Mouse (Mus musculus): Measurements from ENCODE around the gene Lpp. TPM values are rescaled to one million over a fixed set of nuclear protein-coding genes. Genes with fewer than 3 reads are reported as not detected.

Lpp gene
- polyA plus RNA-seq, 1 experiment from 2014 or later: 23.3 TPM

GRCm38 (mm10) chr16:24475305-24475947, 82.1 kb downstream of the Lpp start:
- WGBS: 74% methylated on average over 8 of the region's 8 CpGs
- Histone ChIP-seq H3K9ac (replicated peaks; ENCODE audit: low read length) (no peak overlapping the region), H3K36me3 (replicated peaks; ENCODE audit: control insufficient read depth, insufficient read depth, low read depth, low read length) (no peaks in the 10 kb centered on the region), H3K4me2 (ENCODE audit: low read depth, low read length) (no peak overlapping the region), H3K27me3 (ENCODE audit: control insufficient read depth, insufficient read depth, low read length) (no peaks in the 10 kb centered on the region), H3K4me3 (ENCODE audit: low read depth, low read length) (no peak overlapping the region), H3K9me3 (replicated peaks; ENCODE audit: control insufficient read depth, low read length) (no peaks in the 10 kb centered on the region), H3K4me1 (ENCODE audit: control insufficient read depth, insufficient read depth, low read length) (no peaks in the 10 kb centered on the region), H3K27ac (replicated peaks; ENCODE audit: low read depth, low read length) (no peak overlapping the region)
- DNase-seq (ENCODE audit: low spot score) (no peak), ATAC-seq (replicated peaks; ENCODE audit: insufficient number of reproducible peaks, low FRiP score, low TSS enrichment, low read depth) (no peak)

GRCm38 (mm10) chr16:24476911-24477401, 83.6 kb downstream of the Lpp start:
- H3K27me3 ChIP-seq (ENCODE audit: control insufficient read depth, insufficient read depth, low read length): no peaks in the 10 kb centered on the region
- WGBS: 19% methylated on average over 3 of the region's 3 CpGs
- H3K4me2 ChIP-seq (ENCODE audit: low read depth, low read length): no peak overlapping the region
- no peaks in the 10 kb centered on the region for H3K9me3 ChIP-seq (replicated peaks; ENCODE audit: control insufficient read depth, low read length)
- DNase-seq (ENCODE audit: low spot score): peak; percentile 42
- no peaks in the 10 kb centered on the region for H3K36me3 ChIP-seq (replicated peaks; ENCODE audit: control insufficient read depth, insufficient read depth, low read depth, low read length)
- H3K4me1 ChIP-seq (ENCODE audit: control insufficient read depth, insufficient read depth, low read length): no peaks in the 10 kb centered on the region
- H3K9ac ChIP-seq (replicated peaks; ENCODE audit: low read length): no peak overlapping the region
- H3K4me3 ChIP-seq (ENCODE audit: low read depth, low read length): no peak overlapping the region
- ATAC-seq (replicated peaks; ENCODE audit: insufficient number of reproducible peaks, low FRiP score, low TSS enrichment, low read depth): no peak
- no peak overlapping the region for H3K27ac ChIP-seq (replicated peaks; ENCODE audit: low read depth, low read length)

GRCm38 (mm10) chr16:24478006-24478405, 84.7 kb downstream of the Lpp start:
- no peaks in the 10 kb centered on the region for H3K9me3 ChIP-seq (replicated peaks; ENCODE audit: control insufficient read depth, low read length)
- WGBS: 69% methylated on average over 1 of the region's 1 CpGs
- DNase-seq (ENCODE audit: low spot score) (no peak), ATAC-seq (replicated peaks; ENCODE audit: insufficient number of reproducible peaks, low FRiP score, low TSS enrichment, low read depth) (no peak)
- H3K4me3 ChIP-seq (ENCODE audit: low read depth, low read length): no peak overlapping the region
- H3K4me1 ChIP-seq (ENCODE audit: control insufficient read depth, insufficient read depth, low read length): no peaks in the 10 kb centered on the region
- H3K27me3 ChIP-seq (ENCODE audit: control insufficient read depth, insufficient read depth, low read length): no peaks in the 10 kb centered on the region
- no peaks in the 10 kb centered on the region for H3K36me3 ChIP-seq (replicated peaks; ENCODE audit: control insufficient read depth, insufficient read depth, low read depth, low read length)
- H3K9ac ChIP-seq (replicated peaks; ENCODE audit: low read length): no peak overlapping the region
- no peak overlapping the region for H3K4me2 ChIP-seq (ENCODE audit: low read depth, low read length)
- H3K27ac ChIP-seq (replicated peaks; ENCODE audit: low read depth, low read length): no peak overlapping the region

GRCm38 (mm10) chr16:24478851-24479250, 85.5 kb downstream of the Lpp start:
- Histone ChIP-seq H3K4me1 (ENCODE audit: control insufficient read depth, insufficient read depth, low read length) (no peaks in the 10 kb centered on the region), H3K27ac (replicated peaks; ENCODE audit: low read depth, low read length) (no peak overlapping the region), H3K9ac (replicated peaks; ENCODE audit: low read length) (no peak overlapping the region), H3K4me3 (ENCODE audit: low read depth, low read length) (no peak overlapping the region), H3K27me3 (ENCODE audit: control insufficient read depth, insufficient read depth, low read length) (no peaks in the 10 kb centered on the region), H3K36me3 (replicated peaks; ENCODE audit: control insufficient read depth, insufficient read depth, low read depth, low read length) (no peaks in the 10 kb centered on the region), H3K4me2 (ENCODE audit: low read depth, low read length) (no peak overlapping the region), H3K9me3 (replicated peaks; ENCODE audit: control insufficient read depth, low read length) (no peaks in the 10 kb centered on the region)
- 88% methylated on average over 4 of the region's 4 CpGs for WGBS
- DNase-seq (ENCODE audit: low spot score) (no peak), ATAC-seq (replicated peaks; ENCODE audit: insufficient number of reproducible peaks, low FRiP score, low TSS enrichment, low read depth) (no peak)

GRCm38 (mm10) chr16:24482648-24483047, 89.3 kb downstream of the Lpp start:
- DNase-seq (ENCODE audit: low spot score) (no peak), ATAC-seq (replicated peaks; ENCODE audit: insufficient number of reproducible peaks, low FRiP score, low TSS enrichment, low read depth) (no peak)
- 89% methylated on average over 6 of the region's 6 CpGs for WGBS
- Histone ChIP-seq H3K27me3 (ENCODE audit: control insufficient read depth, insufficient read depth, low read length) (no peaks in the 10 kb centered on the region), H3K4me2 (ENCODE audit: low read depth, low read length) (no peak overlapping the region), H3K27ac (replicated peaks; ENCODE audit: low read depth, low read length) (no peak overlapping the region), H3K9me3 (replicated peaks; ENCODE audit: control insufficient read depth, low read length) (no peaks in the 10 kb centered on the region), H3K36me3 (replicated peaks; ENCODE audit: control insufficient read depth, insufficient read depth, low read depth, low read length) (no peaks in the 10 kb centered on the region), H3K9ac (replicated peaks; ENCODE audit: low read length) (no peak overlapping the region), H3K4me1 (ENCODE audit: control insufficient read depth, insufficient read depth, low read length) (no peaks in the 10 kb centered on the region), H3K4me3 (ENCODE audit: low read depth, low read length) (no peak overlapping the region)

GRCm38 (mm10) chr16:24483527-24484101, 90.3 kb downstream of the Lpp start:
- H3K36me3 ChIP-seq (replicated peaks; ENCODE audit: control insufficient read depth, insufficient read depth, low read depth, low read length): no peaks in the 10 kb centered on the region
- H3K27ac ChIP-seq (replicated peaks; ENCODE audit: low read depth, low read length): no peak overlapping the region
- H3K27me3 ChIP-seq (ENCODE audit: control insufficient read depth, insufficient read depth, low read length): no peaks in the 10 kb centered on the region
- ATAC-seq (replicated peaks; ENCODE audit: insufficient number of reproducible peaks, low FRiP score, low TSS enrichment, low read depth) (no peak), DNase-seq (ENCODE audit: low spot score) (no peak)
- 91% methylated on average over 13 of the region's 13 CpGs for WGBS
- H3K9ac ChIP-seq (replicated peaks; ENCODE audit: low read length): no peak overlapping the region
- H3K9me3 ChIP-seq (replicated peaks; ENCODE audit: control insufficient read depth, low read length): no peaks in the 10 kb centered on the region
- no peaks in the 10 kb centered on the region; the same call in 1 of the 2 replicates for H3K4me1 ChIP-seq (ENCODE audit: control insufficient read depth, insufficient read depth, low read length)
- H3K4me3 ChIP-seq (ENCODE audit: low read depth, low read length): no peak overlapping the region
- H3K4me2 ChIP-seq (ENCODE audit: low read depth, low read length): no peak overlapping the region

GRCm38 (mm10) chr16:24487782-24488241, 94.5 kb downstream of the Lpp start:
- H3K27ac ChIP-seq (replicated peaks; ENCODE audit: low read depth, low read length): no peak overlapping the region
- H3K4me3 ChIP-seq (ENCODE audit: low read depth, low read length): no peak overlapping the region
- no peaks in the 10 kb centered on the region for H3K27me3 ChIP-seq (ENCODE audit: control insufficient read depth, insufficient read depth, low read length)
- ATAC-seq (replicated peaks; ENCODE audit: insufficient number of reproducible peaks, low FRiP score, low TSS enrichment, low read depth) (no peak), DNase-seq (ENCODE audit: low spot score) (no peak)
- 49% methylated on average over 6 of the region's 6 CpGs for WGBS
- H3K36me3 ChIP-seq (replicated peaks; ENCODE audit: control insufficient read depth, insufficient read depth, low read depth, low read length): no peaks in the 10 kb centered on the region
- H3K9ac ChIP-seq (replicated peaks; ENCODE audit: low read length): no peak overlapping the region
- H3K4me2 ChIP-seq (ENCODE audit: low read depth, low read length): no peak overlapping the region
- peaks cover 6% of the 10 kb centered on the region; the same call in 1 of the 2 replicates for H3K4me1 ChIP-seq (ENCODE audit: control insufficient read depth, insufficient read depth, low read length)
- H3K9me3 ChIP-seq (replicated peaks; ENCODE audit: control insufficient read depth, low read length): no peaks in the 10 kb centered on the region

GRCm38 (mm10) chr16:24489516-24490285, 96.4 kb downstream of the Lpp start:
- H3K9me3 ChIP-seq (replicated peaks; ENCODE audit: control insufficient read depth, low read length): no peaks in the 10 kb centered on the region
- H3K9ac ChIP-seq (replicated peaks; ENCODE audit: low read length): no peak overlapping the region
- WGBS: 75% methylated on average over 8 of the region's 8 CpGs
- peaks cover 6% of the 10 kb centered on the region; the same call in 1 of the 2 replicates for H3K4me1 ChIP-seq (ENCODE audit: control insufficient read depth, insufficient read depth, low read length)
- no peaks in the 10 kb centered on the region for H3K36me3 ChIP-seq (replicated peaks; ENCODE audit: control insufficient read depth, insufficient read depth, low read depth, low read length)
- H3K4me3 ChIP-seq (ENCODE audit: low read depth, low read length): no peak overlapping the region
- H3K27ac ChIP-seq (replicated peaks; ENCODE audit: low read depth, low read length): no peak overlapping the region
- ATAC-seq (replicated peaks; ENCODE audit: insufficient number of reproducible peaks, low FRiP score, low TSS enrichment, low read depth): no peak
- DNase-seq (ENCODE audit: low spot score): no peak
- H3K4me2 ChIP-seq (ENCODE audit: low read depth, low read length): no peak overlapping the region
- H3K27me3 ChIP-seq (ENCODE audit: control insufficient read depth, insufficient read depth, low read length): no peaks in the 10 kb centered on the region
